Mouse (Mus musculus) left cerebral cortex, adult 6 months (tissue): Measurements from ENCODE around the gene Htr2b. TPM values are rescaled to one million over a fixed set of nuclear protein-coding genes. Genes with fewer than 3 reads are reported as not detected.

ENCODE experiments used
- long read RNA-seq, 2 experiments: library from polyadenylated mRNA; unstranded; transcript quantifications; one replicate each; pipeline ENCODE4 v2.0.0; 2019 to 2020
- polyA plus RNA-seq: library from polyadenylated mRNA; unstranded; fragments of <200 nt; fragmentation: Nextera tagmentation; gene quantifications from 2 replicates; pipeline ENCODE4 v1.2.3, GENCODE M21; 2021

Gene Htr2b
- polyA plus RNA-seq: 0.10 and 0.12 TPM in 2 replicates
- long read RNA-seq, experiment 1, partial matches to known transcripts: 0 of 2 reads
- long read RNA-seq, experiment 1, other reads (novel, unspliced or antisense): 2 of 2 reads
- long read RNA-seq, experiment 2: 0 reads

GRCm38 (mm10) chr1:86111779-86112178 is at the start of gene Htr2b:
TSS of gene Htr2b (minus strand) at chr1:86111970.

GRCm38 (mm10) chr1:86154133-86154823 is 42.5 kb upstream of the Htr2b start, which contains the start of gene Armc9:
TSS of gene Armc9 (plus strand) at chr1:86154780.

GRCm38 (mm10) chr1:86133337-86133736 is 21.6 kb upstream of the Htr2b start, which contains the start of gene Gm21972:
TSS of gene Gm21972 (plus strand) at chr1:86133637.

GRCm38 (mm10) chr1:86064271-86064991 is 47.3 kb downstream of the Htr2b start, which contains the start of gene Psmd1:
TSS of gene Psmd1 (plus strand) at chr1:86064387.

Other genes with a start within 250 kb of the Htr2b start
- gene Itm2c, start 217.7 kb downstream of the Htr2b start, polyA plus RNA-seq: 479 and 640 TPM in 2 replicates
- gene 4933407L21Rik, start 183.5 kb downstream of the Htr2b start, polyA plus RNA-seq: 4.8 and 9.8 TPM in 2 replicates
- gene Gpr55, start 151.0 kb downstream of the Htr2b start, polyA plus RNA-seq: 0.08 and 0.17 TPM in 2 replicates
- gene Spata3, start 95.2 kb downstream of the Htr2b start, polyA plus RNA-seq: 1.2 and 1.8 TPM in 2 replicates
- gene 2810459M11Rik, start 66.1 kb downstream of the Htr2b start, polyA plus RNA-seq: 4.3 and 11.2 TPM in 2 replicates
- 69.8 and 95.6 TPM in 2 replicates for gene Psmd1, start 47.6 kb downstream of the Htr2b start, polyA plus RNA-seq
- 0.21 and 0.69 TPM in 2 replicates for gene Gm21972, start 21.7 kb upstream of the Htr2b start, polyA plus RNA-seq
- gene Armc9, start 42.8 kb upstream of the Htr2b start, polyA plus RNA-seq: 40.2 and 41.8 TPM in 2 replicates
- 0.27 and 0.79 TPM in 2 replicates for gene B3gnt7, start 190.9 kb upstream of the Htr2b start, polyA plus RNA-seq
- gene Ncl, start 247.4 kb upstream of the Htr2b start, polyA plus RNA-seq: 68.9 and 73.0 TPM in 2 replicates